Mouse (Mus musculus) C3H10T1/2 (cell line): Measurements from ENCODE around the gene Khdc1a. TPM values are rescaled to one million over a fixed set of nuclear protein-coding genes. Genes with fewer than 3 reads are reported as not detected.

ENCODE experiments used
- polyA plus RNA-seq, 2 experiments: library from polyadenylated mRNA; unstranded; fragments of >200 nt; fragmentation: generic; extraction: Trizol; gene quantifications; one replicate each; pipeline ENCODE4 v1.2.1; 2012; ENCODE audit warnings: missing spikeins in 2 of 2

Gene Khdc1a
- not detected for polyA plus RNA-seq

GRCm38 (mm10) chr1:21349341-21349740 is at the start of gene Khdc1a:
TSS of gene Khdc1a (plus strand) at chr1:21349641.

DNA sequence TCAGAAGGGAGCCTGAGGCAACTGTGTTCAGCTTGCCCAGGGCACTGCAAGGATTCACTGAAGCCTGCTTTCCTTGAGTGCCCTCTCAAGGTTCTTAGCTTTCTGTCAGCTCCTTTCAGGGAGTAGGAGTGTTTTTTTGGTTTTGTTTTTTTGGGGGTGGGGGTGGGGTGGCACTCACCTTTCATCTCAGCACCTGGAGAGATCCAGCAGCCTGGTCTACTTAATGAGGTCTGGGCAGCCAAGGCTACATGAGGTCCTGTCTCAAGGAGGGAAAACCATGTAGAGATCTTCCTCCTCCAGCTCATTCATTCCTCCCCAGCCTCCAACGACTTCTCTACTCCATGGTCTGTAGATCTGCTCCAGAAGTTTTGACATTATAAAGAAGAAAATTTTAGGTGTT is 18.6 kb downstream of the Khdc1a start, which contains the start of gene Khdc1c:
Gene Khdc1c, plus strand, starts transcription at position 301 of the 400 bp plus-strand sequence.

DNA sequence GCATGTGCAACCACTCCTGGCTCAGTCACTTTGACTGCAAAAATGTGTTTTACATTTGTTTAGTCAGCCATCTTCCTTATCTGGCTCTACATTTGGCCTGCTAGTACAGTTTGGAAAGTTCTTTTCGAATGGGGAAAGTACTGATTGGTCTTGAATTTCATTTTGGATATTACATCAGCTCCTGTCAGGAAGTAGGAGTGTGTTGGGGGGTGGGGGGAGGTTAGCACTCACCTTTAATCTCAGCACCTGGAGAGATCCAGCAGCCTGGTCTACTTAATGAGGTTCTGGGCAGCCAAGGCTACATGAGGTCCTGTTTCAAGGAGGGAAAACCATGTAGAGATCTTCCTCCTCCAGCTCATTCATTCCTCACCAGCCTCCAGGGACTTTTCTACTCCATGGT is 33.8 kb downstream of the Khdc1a start, which contains the start of gene Khdc1b:
Gene Khdc1b, plus strand, starts transcription at position 301 of the 400 bp plus-strand sequence.

Other genes with a start within 250 kb of the Khdc1a start
- 1 to 10 TPM in 1 of 2 experiments, under 1 TPM in 1; 0.41 to 4.9 TPM for gene Tmem14a, start 131.1 kb upstream of the Khdc1a start, polyA plus RNA-seq
- gene Gsta3, start 109.1 kb upstream of the Khdc1a start, polyA plus RNA-seq = under 1 TPM in 1 of 2 experiments, not detected in 1; 0.05 TPM
- gene Khdc1c, start 18.7 kb downstream of the Khdc1a start, polyA plus RNA-seq = not detected
- gene Khdc1b, start 33.9 kb downstream of the Khdc1a start, polyA plus RNA-seq = not detected